Mouse (Mus musculus): ENCODE data around the gene Hnrnph3.
"Not testable (repeated sequence)": the region's sequence is repeated elsewhere in the genome, so short reads cannot be mapped to it uniquely, and the experiment has no call there.

Hnrnph3 gene

GRCm38 (mm10) chr10:63023749-63024579 lies at the start of gene Hnrnph3, which contains the start of gene Pbld2:
Gene Hnrnph3 (minus strand): TSS chr10:63024217.
Gene Pbld2 (plus strand): TSS chr10:63024315.
- in situ Hi-C loops (cut with MboI), result no loop called here

- in situ Hi-C loops (cut with MboI), result no loop called here
Measured at GRCm38 (mm10) chr10:63065988-63066387, 42.0 kb upstream of the Hnrnph3 start.

GRCm38 (mm10) chr10:63065561-63065960 lies 41.5 kb upstream of the Hnrnph3 start:
- in situ Hi-C loops (cut with MboI), result no loop called here

GRCm38 (mm10) chr10:63064516-63064915 lies 40.5 kb upstream of the Hnrnph3 start:
- in situ Hi-C loops (cut with MboI), result no loop called here

- in situ Hi-C loops (cut with MboI), result no loop called here
Measured at GRCm38 (mm10) chr10:63063365-63063764, 39.3 kb upstream of the Hnrnph3 start.

- in situ Hi-C loops (cut with MboI), result no loop called here
Measured at GRCm38 (mm10) chr10:63062696-63063095, 38.7 kb upstream of the Hnrnph3 start.

GRCm38 (mm10) chr10:63061266-63061665 lies 37.2 kb upstream of the Hnrnph3 start:
- in situ Hi-C loops (cut with MboI), result no loop called here

- in situ Hi-C loops (cut with MboI), result no loop called here
Measured at GRCm38 (mm10) chr10:63060406-63060805, 36.4 kb upstream of the Hnrnph3 start.

GRCm38 (mm10) chr10:63059862-63060261 lies 35.8 kb upstream of the Hnrnph3 start, which contains the start of gene Pbld1:
Gene Pbld1 (plus strand): TSS chr10:63060162.
- in situ Hi-C loops (cut with MboI), result no loop called here

GRCm38 (mm10) chr10:63056966-63057750 lies 33.1 kb upstream of the Hnrnph3 start:
- in situ Hi-C loops (cut with MboI), result no loop called here

GRCm38 (mm10) chr10:63054586-63054985 lies 30.6 kb upstream of the Hnrnph3 start:
- in situ Hi-C loops (cut with MboI), result no loop called here

- in situ Hi-C loops (cut with MboI), result not testable (repeated sequence)
Measured at GRCm38 (mm10) chr10:63054071-63054470, 30.1 kb upstream of the Hnrnph3 start.

- in situ Hi-C loops (cut with MboI), result no loop called here
Measured at GRCm38 (mm10) chr10:63053007-63053406, 29.0 kb upstream of the Hnrnph3 start.

- in situ Hi-C loops (cut with MboI), result no loop called here
Measured at GRCm38 (mm10) chr10:63052011-63052410, 28.0 kb upstream of the Hnrnph3 start.

- in situ Hi-C loops (cut with MboI), result no loop called here
Measured at GRCm38 (mm10) chr10:63051267-63051666, 27.2 kb upstream of the Hnrnph3 start.

- in situ Hi-C loops (cut with MboI), result no loop called here
Measured at GRCm38 (mm10) chr10:63049106-63049505, 25.1 kb upstream of the Hnrnph3 start.

- in situ Hi-C loops (cut with MboI), result no loop called here
Measured at GRCm38 (mm10) chr10:63047751-63048150, 23.7 kb upstream of the Hnrnph3 start.

GRCm38 (mm10) chr10:63043154-63043553 lies 19.1 kb upstream of the Hnrnph3 start:
- in situ Hi-C loops (cut with MboI), result no loop called here

GRCm38 (mm10) chr10:63039867-63040628 lies 16.0 kb upstream of the Hnrnph3 start:
- in situ Hi-C loops (cut with MboI), result no loop called here

GRCm38 (mm10) chr10:63038571-63039320 lies 14.7 kb upstream of the Hnrnph3 start:
- in situ Hi-C loops (cut with MboI), result no loop called here

GRCm38 (mm10) chr10:63032956-63033355 lies 8.9 kb upstream of the Hnrnph3 start:
- in situ Hi-C loops (cut with MboI), result no loop called here

Measured in mature B cell (primary cell).